Mouse (Mus musculus): ENCODE measurements around the gene Mgst1. TPM values are rescaled to one million over a fixed set of nuclear protein-coding genes. Genes with fewer than 3 reads are reported as not detected.

Gene Mgst1
- polyA plus RNA-seq (2015; fragmentation: Illumina TruSeq; extraction: RNeasy Lipid Tissue Mini Kit (QIAGEN cat#74804); ENCODE audit: low read depth, low replicate concordance), result 30.2 TPM

GRCm38 (mm10) chr6:138139930-138140329, at the start of gene Mgst1:
Mgst1 (plus strand) TSS chr6:138140316.

Other genes starting within 250 kb of the Mgst1 start
- gene Slc15a5, start 60.4 kb upstream of the Mgst1 start, polyA plus RNA-seq (2015; fragmentation: Illumina TruSeq; extraction: RNeasy Lipid Tissue Mini Kit (QIAGEN cat#74804); ENCODE audit: low read depth, low replicate concordance), result not detected